ENCODE assay signal across 12 mouse cellular contexts in genomic region chr2:167740516-167741189, GRCm38 (mm10). TPM values are rescaled to one million over a fixed set of nuclear protein-coding genes. Genes with fewer than 3 reads are reported as not detected.
DNase-seq lines count a peak whose midpoint lies in the region; ATAC-seq and TF ChIP-seq lines count a peak whose summit lies in the region.
"Had no signal": no experiment of that assay in that cellular context is flagged by ENCODE, and none has a peak within 500 bp of the region (broad histone marks: within the 10 kb centered on the region; RNA-seq: fewer than 3 reads in every experiment).

No protein-coding gene starts in this region.

- H3K4me1 ChIP-seq in heart, embryonic 11.5 days (ENCODE audit: control insufficient read depth, insufficient read depth, low read length) = peaks cover 11% of the 10 kb centered on the region
- peaks cover 54% of the 10 kb centered on the region for H3K4me1 ChIP-seq in embryonic facial prominence, embryonic 10.5 days
- 0 out of 2 replicates have a peak, but pooled peaks cover 3% of the 10 kb centered on the region for H3K4me1 ChIP-seq in liver, postnatal 0 days (ENCODE audit: insufficient read depth)
- H3K4me1 ChIP-seq: midbrain, embryonic 15.5 days had no signal

- TF ChIP-seq EP300 in liver, postnatal 0 days (IDR thresholded peaks at IDR 0.05; ENCODE audit: low read depth) = no peak

- WGBS in heart, embryonic 11.5 days (ENCODE audit: insufficient replicate concordance) = 59% methylated on average over 6 of the region's 6 CpGs
- 61% methylated on average over 6 of the region's 6 CpGs for WGBS in embryonic facial prominence, embryonic 10.5 days
- 38% methylated on average over 6 of the region's 6 CpGs for WGBS in liver, postnatal 0 days (ENCODE audit: insufficient replicate concordance)

- H3K27ac ChIP-seq in heart, embryonic 11.5 days (ENCODE audit: low read depth, low read length) = no peak overlapping the region
- peak overlapping the region; percentile 41; the same call in 1 of the 2 replicates for H3K27ac ChIP-seq in embryonic facial prominence, embryonic 10.5 days (replicated peaks)
- H3K27ac ChIP-seq in liver, postnatal 0 days (ENCODE audit: low read depth) = peak overlapping the region; percentile 76
- H3K27ac ChIP-seq: hindbrain, embryonic 12.5 days; limb, embryonic 13.5 days; midbrain, embryonic 15.5 days had no signal

- TF ChIP-seq CTCF in liver, postnatal 0 days (IDR thresholded peaks at IDR 0.05; ENCODE audit: low read depth) = no peak

- H3K9me3 ChIP-seq in heart, embryonic 11.5 days (replicated peaks; ENCODE audit: control insufficient read depth, low read length) = no peaks in the 10 kb centered on the region
- no peaks in the 10 kb centered on the region for H3K9me3 ChIP-seq in embryonic facial prominence, embryonic 10.5 days
- no peaks in the 10 kb centered on the region for H3K9me3 ChIP-seq in liver, postnatal 0 days (ENCODE audit: low read length)
- H3K9me3 ChIP-seq: hindbrain, embryonic 12.5 days; limb, embryonic 13.5 days; midbrain, embryonic 15.5 days had no signal

- no peak for DNase-seq in heart, adult 18-20 months
- DNase-seq in 3T3-L1 (ENCODE audit: low read depth, low spot score) = peak; percentile 73
- no peak for DNase-seq in embryonic facial prominence, embryonic 10.5 days (ENCODE audit: low spot score)
- DNase-seq in liver, postnatal 0 days = peak; percentile 46
- DNase-seq in retina, postnatal 1 day = no peak
- DNase-seq in B cell, adult 2 months = no peak
- DNase-seq in gastrocnemius, adult 8-10 months (ENCODE audit: low spot score in 2 of 2) = no peak
- DNase-seq: gastrocnemius, postnatal 10 days had no signal

- H3K9ac ChIP-seq in heart, embryonic 11.5 days (ENCODE audit: low read depth, low read length) = 0 out of 2 replicates have a peak overlapping the region, but pooled peaks have one; percentile 34
- H3K9ac ChIP-seq in liver, postnatal 0 days (replicated peaks) = no peak overlapping the region
- H3K9ac ChIP-seq: hindbrain, embryonic 12.5 days; limb, embryonic 13.5 days; midbrain, embryonic 15.5 days had no signal

- ATAC-seq in heart, embryonic 11.5 days (replicated peaks; ENCODE audit: insufficient number of reproducible peaks, low FRiP score, low TSS enrichment) = no peak
- peak; percentile 43; the same call in 1 of the 2 replicates for ATAC-seq in liver, postnatal 0 days
- ATAC-seq: midbrain, embryonic 15.5 days had no signal

- H3K4me2 ChIP-seq in heart, embryonic 11.5 days = no peak overlapping the region
- peak overlapping the region; percentile 9; the same call in 1 of the 2 replicates for H3K4me2 ChIP-seq in liver, postnatal 0 days (ENCODE audit: low read depth, low read length)
- H3K4me2 ChIP-seq: hindbrain, embryonic 12.5 days; limb, embryonic 13.5 days; midbrain, embryonic 15.5 days had no signal

- no peaks in the 10 kb centered on the region for H3K27me3 ChIP-seq in heart, embryonic 11.5 days (ENCODE audit: control insufficient read depth, insufficient read depth, low read length)
- H3K27me3 ChIP-seq in embryonic facial prominence, embryonic 10.5 days (replicated peaks; ENCODE audit: low read depth, poor library complexity, severe bottlenecking) = no peaks in the 10 kb centered on the region
- H3K27me3 ChIP-seq in liver, postnatal 0 days (ENCODE audit: insufficient read depth, low read length) = no peaks in the 10 kb centered on the region
- H3K27me3 ChIP-seq: hindbrain, embryonic 12.5 days; limb, embryonic 13.5 days; midbrain, embryonic 15.5 days had no signal

- no peak overlapping the region for H3K4me3 ChIP-seq in heart, embryonic 11.5 days (ENCODE audit: low read depth, low read length)
- no peak overlapping the region for H3K4me3 ChIP-seq in embryonic facial prominence, embryonic 10.5 days
- H3K4me3 ChIP-seq in liver, postnatal 0 days (ENCODE audit: low read depth, low read length) = no peak overlapping the region
- H3K4me3 ChIP-seq: hindbrain, embryonic 12.5 days; limb, embryonic 13.5 days; midbrain, embryonic 15.5 days had no signal

- H3K36me3 ChIP-seq in heart, embryonic 11.5 days (ENCODE audit: control insufficient read depth, insufficient read depth, low read length) = no peaks in the 10 kb centered on the region
- H3K36me3 ChIP-seq in embryonic facial prominence, embryonic 10.5 days (replicated peaks) = no peaks in the 10 kb centered on the region
- no peaks in the 10 kb centered on the region for H3K36me3 ChIP-seq in liver, postnatal 0 days (replicated peaks; ENCODE audit: insufficient read depth, low read length)
- H3K36me3 ChIP-seq: hindbrain, embryonic 12.5 days; limb, embryonic 13.5 days; midbrain, embryonic 15.5 days had no signal

RNA-seq across cellular contexts. Expression of gene Tmem189, which starts 51.0 kb away (rescaled TPM):
- 38.2 and 38.7 TPM in 2 replicates for polyA plus RNA-seq in heart, embryonic 11.5 days (2014; fragmentation: Nextera tagmentation; extraction: Ambion mirVana)
- 10 to 100 TPM; 22.0 to 23.0 TPM for total RNA-seq in heart, adult 18-20 months (2021)
- 40.2 and 43.7 TPM in 2 replicates for polyA plus RNA-seq in embryonic facial prominence, embryonic 10.5 days (2016; fragmentation: Nextera tagmentation; extraction: Ambion mirVana)
- polyA plus RNA-seq in liver, postnatal 0 days (2015; fragmentation: Nextera tagmentation; extraction: Ambion mirVana) = 9.8 and 10.1 TPM in 2 replicates
- total RNA-seq in gastrocnemius, adult 8-10 months (2022) = 10 to 100 TPM; 11.8 to 13.1 (median 12.5) TPM

RNA-seq across cellular contexts. Expression of gene Cebpb, which starts 51.9 kb away (rescaled TPM):
- 8.0 and 8.2 TPM in 2 replicates for polyA plus RNA-seq in heart, embryonic 11.5 days (2014; fragmentation: Nextera tagmentation; extraction: Ambion mirVana)
- 100 to 1,000 TPM; 127 to 160 TPM for total RNA-seq in heart, adult 18-20 months (2021)
- polyA plus RNA-seq in embryonic facial prominence, embryonic 10.5 days (2016; fragmentation: Nextera tagmentation; extraction: Ambion mirVana) = 1.7 and 1.8 TPM in 2 replicates
- 27.5 and 43.6 TPM in 2 replicates for polyA plus RNA-seq in liver, postnatal 0 days (2015; fragmentation: Nextera tagmentation; extraction: Ambion mirVana)
- total RNA-seq in gastrocnemius, adult 8-10 months (2022) = 100 to 1,000 TPM in 2 of 4 experiments, 10 to 100 TPM in 2; 75.3 to 167 (median 96.4) TPM

Comparison
In these comparisons a context has a peak if more than half of its experiments do, and no peak if none do; other contexts are left out.
1. DNase-seq: peak in 3T3-L1 (single experiment) and liver, postnatal 0 days (single experiment); none in heart, adult 18-20 months (0 of 2), embryonic facial prominence, embryonic 10.5 days (single experiment), retina, postnatal 1 day (single experiment), B cell, adult 2 months (0 of 2) and gastrocnemius, adult 8-10 months (0 of 2).